Mouse (Mus musculus) frontal cortex, adult (tissue): ENCODE measurements around the gene Hes2.

Experiments
- ATAC-seq: cut with Nextera tagmentation; 2 replicates; pipeline ENCODE4 v1.9.2; 2017; ENCODE audit warnings: mild to moderate bottlenecking, moderate library complexity, mixed read lengths; ENCODE audit not compliant: low TSS enrichment

Hes2 gene

GRCm38 (mm10) chr4:152185510-152186204, 27.0 kb downstream of the Hes2 start:
- no peak for ATAC-seq

- ATAC-seq: no peak
Observed at GRCm38 (mm10) chr4:152186205-152187082, 27.8 kb downstream of the Hes2 start.

DNA sequence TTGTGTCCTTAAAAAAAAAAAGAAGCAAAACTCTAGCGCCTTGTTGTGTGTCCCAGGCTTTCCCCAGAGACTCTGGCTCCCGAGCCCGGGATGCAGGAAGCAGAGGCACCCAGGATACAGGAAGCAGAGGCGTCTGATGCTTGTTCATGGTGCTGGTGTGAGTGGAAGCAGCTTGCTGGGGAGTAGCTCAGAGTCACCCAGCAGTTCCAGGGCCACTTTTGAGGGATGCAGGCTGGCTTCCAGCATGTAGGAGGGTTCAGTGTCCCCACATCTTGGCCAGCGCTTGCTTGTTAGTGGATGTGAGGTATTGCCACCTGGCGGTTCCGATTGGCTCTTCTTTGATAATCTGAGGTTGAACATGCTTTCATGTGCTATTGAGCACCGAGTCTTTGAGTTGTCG, 28.5 kb downstream of the Hes2 start:
- no peak for ATAC-seq

GRCm38 (mm10) chr4:152188651-152189050, 30.0 kb downstream of the Hes2 start:
- no peak for ATAC-seq

GRCm38 (mm10) chr4:152189071-152189470, 30.4 kb downstream of the Hes2 start:
- no peak for ATAC-seq

DNA sequence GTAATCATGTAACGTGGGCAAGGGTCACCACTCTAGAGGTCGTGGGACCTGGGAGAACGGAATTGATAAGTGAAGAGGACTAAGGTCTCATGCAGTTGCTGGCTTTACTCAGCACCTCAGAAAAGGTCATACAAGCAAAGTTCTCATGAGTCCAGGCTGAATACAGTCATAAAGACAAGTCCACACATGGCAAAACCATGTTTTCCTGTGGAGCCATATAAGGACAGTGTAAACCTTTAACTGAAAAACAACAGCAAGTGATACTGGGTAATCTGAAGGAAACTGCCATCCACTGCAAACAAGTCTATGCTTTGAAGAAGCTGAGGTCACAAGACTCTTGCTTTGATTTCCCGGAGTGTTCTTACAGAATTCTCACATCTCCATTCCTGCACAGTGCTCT, 31.0 kb downstream of the Hes2 start:
- no peak for ATAC-seq

GRCm38 (mm10) chr4:152190096-152190653, 31.5 kb downstream of the Hes2 start:
- ATAC-seq: no peak

DNA sequence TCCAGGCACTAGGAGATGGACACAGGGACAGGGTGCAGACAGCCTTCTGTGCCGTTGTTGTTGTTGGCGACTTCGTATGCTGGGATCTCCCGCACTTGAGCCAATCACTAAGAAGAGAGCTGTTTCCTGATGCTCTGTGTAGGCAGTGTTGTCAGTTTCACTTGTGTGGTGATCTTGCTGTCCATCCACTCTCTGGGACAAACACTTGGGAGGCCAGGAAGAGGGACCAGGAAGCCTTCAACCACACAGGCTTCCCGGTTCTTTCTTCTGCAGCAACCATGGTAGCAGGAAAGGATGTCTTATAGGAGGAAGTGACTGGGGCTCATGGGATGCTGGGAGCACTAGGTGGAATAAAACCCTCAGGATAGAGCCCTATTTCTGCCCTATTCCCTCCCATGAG, 32.0 kb downstream of the Hes2 start:
- no peak for ATAC-seq

- no peak for ATAC-seq
Observed at GRCm38 (mm10) chr4:152192569-152192968, 33.9 kb downstream of the Hes2 start.

GRCm38 (mm10) chr4:152194476-152195175, 36.0 kb downstream of the Hes2 start:
- no peak for ATAC-seq

GRCm38 (mm10) chr4:152196276-152196675, 37.6 kb downstream of the Hes2 start:
- no peak for ATAC-seq

DNA sequence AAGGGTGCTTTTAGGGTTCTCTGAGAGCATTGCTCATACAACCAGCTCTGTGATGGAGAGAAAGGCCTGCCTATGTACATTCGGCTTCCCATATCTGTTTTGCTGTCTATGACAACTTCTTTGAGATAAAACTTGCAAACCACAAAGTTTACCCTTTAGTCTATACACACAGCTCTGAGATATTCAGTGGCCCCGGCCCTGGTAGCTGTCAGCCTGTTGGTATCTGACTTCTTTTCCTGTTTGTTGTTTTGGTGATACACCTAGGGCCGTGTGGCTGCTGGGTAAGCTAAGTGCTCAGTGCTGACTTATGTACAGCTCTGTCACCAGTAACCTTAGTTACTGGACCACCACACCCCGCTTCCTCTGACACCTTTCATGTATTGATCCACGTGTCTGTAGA, 38.9 kb downstream of the Hes2 start:
- no peak for ATAC-seq

- no peak for ATAC-seq
Observed at GRCm38 (mm10) chr4:152199617-152200016, 41.0 kb downstream of the Hes2 start.

DNA sequence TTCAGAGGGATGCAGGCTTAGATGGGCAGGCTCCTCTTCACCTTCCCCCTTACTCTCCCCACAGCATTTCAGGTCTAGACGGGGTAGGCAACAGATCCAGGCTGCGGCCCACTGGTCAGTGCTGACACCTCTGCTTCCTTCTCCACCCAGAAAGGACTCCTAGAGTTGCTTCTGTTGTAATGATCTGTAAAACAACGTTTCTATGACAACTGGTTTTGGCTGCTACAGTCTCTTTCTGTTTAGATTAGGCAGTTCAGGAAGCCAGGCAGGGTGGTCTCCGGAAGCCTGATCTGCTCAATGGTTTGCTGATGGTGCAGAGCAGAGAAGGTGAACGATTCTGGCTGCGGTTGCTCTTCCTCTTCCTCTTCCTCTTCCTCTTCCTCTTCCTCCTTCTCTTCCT, 42.8 kb downstream of the Hes2 start:
- no peak for ATAC-seq

- ATAC-seq: no peak
Observed at GRCm38 (mm10) chr4:152202418-152202817, 43.8 kb downstream of the Hes2 start.

DNA sequence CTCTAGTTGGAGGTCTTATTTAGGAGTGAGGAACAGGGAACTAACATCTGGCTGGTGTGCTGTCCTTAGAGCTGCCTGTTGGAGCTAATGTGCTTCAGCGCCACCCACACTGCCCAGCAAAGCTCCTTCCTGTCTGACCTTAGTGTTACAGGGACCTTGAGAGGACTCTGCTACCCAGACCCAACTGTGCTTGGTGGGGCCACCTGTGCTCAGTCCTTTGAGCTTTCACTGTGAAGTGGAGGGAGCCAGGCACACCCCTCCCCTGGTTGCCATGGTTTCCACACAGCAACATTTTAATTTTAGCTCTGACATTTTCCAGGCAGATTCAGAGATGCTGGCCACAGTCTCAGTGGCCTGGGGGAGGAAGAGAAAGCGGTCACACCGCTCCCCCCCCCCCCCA, 44.2 kb downstream of the Hes2 start:
- peak; percentile 82 for ATAC-seq

DNA sequence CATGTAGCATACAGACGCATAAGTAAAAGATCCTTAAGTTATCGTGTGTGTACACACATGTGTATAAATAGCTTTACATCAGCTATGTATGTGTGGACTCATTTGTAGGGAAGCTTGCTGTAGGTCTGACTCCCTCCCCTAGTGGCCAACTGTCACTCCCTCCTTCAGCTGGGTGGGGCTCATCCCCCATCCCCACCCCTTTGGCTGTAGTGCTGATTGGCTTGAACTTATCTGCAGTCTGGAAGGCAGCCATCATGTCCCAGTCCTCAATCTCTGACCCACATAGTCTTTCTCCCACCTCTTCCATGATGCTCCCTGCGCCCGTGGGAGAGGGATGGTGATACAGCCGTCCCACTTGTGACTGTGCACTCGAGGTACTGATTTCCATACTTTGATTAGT, 46.0 kb downstream of the Hes2 start:
- ATAC-seq: no peak

DNA sequence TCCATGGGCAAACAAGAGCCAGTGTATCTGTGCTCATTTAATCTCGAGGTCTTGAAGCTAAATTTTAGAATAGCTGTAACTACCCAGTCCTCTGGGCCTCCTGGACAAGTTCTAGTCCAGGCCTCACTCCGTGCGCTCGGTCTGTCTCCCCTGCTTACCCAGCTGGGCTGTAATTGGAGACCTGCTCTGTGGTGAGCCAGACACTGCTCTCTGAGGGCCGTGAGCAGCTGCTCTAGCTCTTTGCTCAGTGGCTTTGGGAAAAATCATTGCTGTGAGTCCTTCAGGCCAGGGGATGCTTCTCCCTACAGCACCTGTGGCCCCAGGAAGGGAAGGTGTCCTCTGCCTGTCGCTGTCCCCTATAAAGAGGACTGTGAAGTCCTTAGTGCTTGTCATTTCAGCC, 47.5 kb downstream of the Hes2 start:
- no peak for ATAC-seq

GRCm38 (mm10) chr4:152209623-152210022, 51.0 kb downstream of the Hes2 start:
- peak; percentile 14; the same call in 1 of the 2 replicates for ATAC-seq
